Mouse (Mus musculus) liver, adult (tissue): ENCODE data around the gene Gm6034.

Experiments used
- GATA4 ChIP-seq: IDR thresholded peaks from 2 replicates; pipeline ENCODE4 v1.6.1; 2014; ENCODE audit warnings: mild to moderate bottlenecking, low read length; ENCODE audit not compliant: insufficient replicate concordance

Gm6034 gene

GRCm38 (mm10) chr17:36060829-36061228, 18.1 kb downstream of the Gm6034 start:
- no peak for TF ChIP-seq GATA4

- no peak for TF ChIP-seq GATA4
These were observed 40.6 kb downstream of the Gm6034 start for GRCm38 (mm10) chr17:36083266-36083869.

GRCm38 (mm10) chr17:36083870-36084451, 41.2 kb downstream of the Gm6034 start:
- no peak for TF ChIP-seq GATA4

- no peak for TF ChIP-seq GATA4
These were observed 51.2 kb downstream of the Gm6034 start for GRCm38 (mm10) chr17:36093936-36094335.
